In the genomic region with DNA sequence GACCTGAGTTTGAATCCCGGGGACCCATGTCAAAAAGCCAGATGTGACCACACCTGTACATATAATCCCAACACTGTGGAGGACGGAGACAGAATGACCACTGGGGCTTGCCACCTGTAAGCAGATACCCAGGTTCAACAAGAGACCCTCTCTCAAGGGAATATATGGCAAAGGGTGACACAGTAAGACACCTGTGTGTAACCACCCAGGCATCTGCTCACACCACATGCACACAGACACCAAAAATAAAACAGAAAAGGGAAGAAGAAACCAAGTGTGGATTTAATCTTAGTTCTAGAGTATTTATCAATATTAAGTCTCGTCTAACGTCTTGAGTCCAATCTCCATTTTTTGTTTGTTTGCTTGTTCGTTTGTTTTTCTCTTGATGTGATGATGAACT, we compare ENCODE assay signal across 23 mouse cellular contexts. TPM values are rescaled to one million over a fixed set of nuclear protein-coding genes. Genes with fewer than 3 reads are reported as not detected.
DNase-seq lines count a peak whose midpoint lies in the region; ATAC-seq and TF ChIP-seq lines count a peak whose summit lies in the region.
"Had no signal": no experiment of that assay in that cellular context is flagged by ENCODE, and none has a peak within 500 bp of the region (broad histone marks: within the 10 kb centered on the region; RNA-seq: fewer than 3 reads in every experiment).

No protein-coding gene starts in this region.

- WGBS in hindbrain, postnatal 0 days = 97% methylated on average over 5 of the region's 5 CpGs

- no peak for TF ChIP-seq RAD21 in CH12.LX (IDR thresholded peaks at IDR 0.05; ENCODE audit: low read depth, low read length)

- no peak overlapping the region for H3K4me2 ChIP-seq in CH12.LX (ENCODE audit: insufficient read depth, low read depth, poor library complexity, severe bottlenecking)
- H3K4me2 ChIP-seq in hindbrain, postnatal 0 days (ENCODE audit: low read depth, low read length) = no peak overlapping the region
- H3K4me2 ChIP-seq: embryonic facial prominence, embryonic 12.5 days; forebrain, embryonic 13.5 days; forebrain, embryonic 15.5 days had no signal

- H3K27ac ChIP-seq in CH12.LX (ENCODE audit: insufficient read depth, low read depth) = no peak overlapping the region
- no peak overlapping the region for H3K27ac ChIP-seq in hindbrain, postnatal 0 days
- H3K27ac ChIP-seq: embryonic facial prominence, embryonic 10.5 days; embryonic facial prominence, embryonic 12.5 days; forebrain, embryonic 13.5 days; forebrain, embryonic 15.5 days had no signal

- in situ Hi-C loops in CH12.LX (cut with MboI; ENCODE audit: low pct_ligation_motif_present, low pct_unique_long_range_greater_than_20kb, low sequenced_read_pairs) = no loop called here

- no peaks in the 10 kb centered on the region for H3K9me3 ChIP-seq in CH12.LX (replicated peaks; ENCODE audit: low read length)
- no peaks in the 10 kb centered on the region for H3K9me3 ChIP-seq in hindbrain, postnatal 0 days (ENCODE audit: low read length)
- H3K9me3 ChIP-seq: embryonic facial prominence, embryonic 10.5 days; embryonic facial prominence, embryonic 12.5 days; forebrain, embryonic 13.5 days; forebrain, embryonic 15.5 days had no signal

- H3K9ac ChIP-seq in CH12.LX (ENCODE audit: insufficient read depth, low read depth) = no peak overlapping the region
- no peak overlapping the region for H3K9ac ChIP-seq in hindbrain, postnatal 0 days (replicated peaks; ENCODE audit: low read length)
- H3K9ac ChIP-seq: embryonic facial prominence, embryonic 12.5 days; forebrain, embryonic 13.5 days; forebrain, embryonic 15.5 days; forebrain, postnatal 0 days had no signal

- dilution Hi-C loops in CH12.LX (cut with MboI; ENCODE audit: extremely low pct_ligation_motif_present, extremely low pct_unique_long_range_greater_than_20kb, low sequenced_read_pairs) = no loop called here

- ATAC-seq in hindbrain, postnatal 0 days = no peak
- ATAC-seq: CD4-positive, CD25-positive, alpha-beta regulatory T cell, adult 4 months; forebrain, embryonic 13.5 days; forebrain, embryonic 15.5 days; forebrain, postnatal 0 days had no signal

- TF ChIP-seq EP300 in CH12.LX (IDR thresholded peaks at IDR 0.05; ENCODE audit: low read length) = no peak

- H3K4me3 ChIP-seq in CH12.LX (replicated peaks in 1 of 3; ENCODE audit: low read depth in 2 of 3, low read length in 2 of 3, poor library complexity in 1 of 3) = no peak overlapping the region
- H3K4me3 ChIP-seq in hindbrain, postnatal 0 days (ENCODE audit: low read length) = no peak overlapping the region
- H3K4me3 ChIP-seq: embryonic facial prominence, embryonic 10.5 days; embryonic facial prominence, embryonic 12.5 days; forebrain, embryonic 13.5 days; forebrain, embryonic 15.5 days had no signal

- no peaks in the 10 kb centered on the region for H3K36me3 ChIP-seq in CH12.LX (replicated peaks in 1 of 2; ENCODE audit: control insufficient read depth in 1 of 2, insufficient read depth in 1 of 2, low read length in 1 of 2)
- no peaks in the 10 kb centered on the region for H3K36me3 ChIP-seq in splenic B cell, adult 2 months (ENCODE audit: control insufficient read depth, insufficient read depth, low read length, poor library complexity, severe bottlenecking)
- no peaks in the 10 kb centered on the region for H3K36me3 ChIP-seq in hindbrain, postnatal 0 days (ENCODE audit: insufficient read depth, low read length)
- H3K36me3 ChIP-seq: embryonic facial prominence, embryonic 10.5 days; embryonic facial prominence, embryonic 12.5 days; forebrain, embryonic 15.5 days had no signal

- no peak for TF ChIP-seq POLR2A in CH12.LX (IDR thresholded peaks at IDR 0.05; ENCODE audit: low read depth, low read length)

- no peak for TF ChIP-seq CTCF in CH12.LX (conservative IDR thresholded peaks at IDR 0.05 in 1 of 2, IDR thresholded peaks at IDR 0.05 in 1 of 2; ENCODE audit: low read depth in 2 of 2, low read length in 2 of 2)
- no peak for TF ChIP-seq CTCF in hindbrain, postnatal 0 days (IDR thresholded peaks at IDR 0.05; ENCODE audit: low read depth)

- H3K27me3 ChIP-seq in CH12.LX (replicated peaks) = peaks cover 21% of the 10 kb centered on the region
- H3K27me3 ChIP-seq in splenic B cell, adult 2 months (ENCODE audit: control insufficient read depth, insufficient read depth, low read length, poor library complexity, severe bottlenecking) = no peaks in the 10 kb centered on the region
- no peaks in the 10 kb centered on the region for H3K27me3 ChIP-seq in hindbrain, postnatal 0 days (ENCODE audit: insufficient read depth, low read length)

- DNase-seq in spleen, adult 18-20 months = peak; percentile 11 to 28
- DNase-seq in spleen, postnatal 4 days (ENCODE audit: low spot score in 2 of 2) = no peak
- DNase-seq in spleen, postnatal 36 days (ENCODE audit: low spot score in 2 of 2) = peak; percentile 60 to 68
- no peak for DNase-seq in spleen, postnatal 14 days (ENCODE audit: low spot score in 2 of 2)
- DNase-seq in CH12.LX (ENCODE audit: extremely low read depth) = no peak
- DNase-seq in splenic B cell, adult 2 months (ENCODE audit: low read depth, low spot score) = peak; percentile 65
- no peak for DNase-seq in kidney, adult 9 months
- no peak for DNase-seq in hindbrain, postnatal 0 days (ENCODE audit: low spot score)
- DNase-seq: adrenal gland, adult 2 months; adrenal gland, postnatal 10 days; adrenal gland, postnatal 25 days; cerebellum, adult 11-12 months; cerebellum, adult 2 months; cerebellum, adult 9-10 months; cerebellum, postnatal 10 days; cerebellum, postnatal 25 days; forebrain, postnatal 0 days had no signal

- peaks cover 5 to 37% of the 10 kb centered on the region in 2 experiments; a peak in 3 of 4 replicates for H3K4me1 ChIP-seq in CH12.LX (ENCODE audit: control insufficient read depth in 1 of 2, insufficient read depth in 2 of 2)
- H3K4me1 ChIP-seq in hindbrain, postnatal 0 days (ENCODE audit: insufficient read depth, low read length) = no peaks in the 10 kb centered on the region

- H3K79me2 ChIP-seq in CH12.LX (replicated peaks; ENCODE audit: control insufficient read depth, extremely low read depth, insufficient read depth, poor library complexity, severe bottlenecking) = no peaks in the 10 kb centered on the region

TF ChIP-seq in CH12.LX, 34 proteins besides CTCF, POLR2A, EP300 and RAD21:
- TF ChIP-seq TBP (conservative IDR thresholded peaks at IDR 0.05; ENCODE audit: low read depth, low read length) (no peak), ZMIZ1 (IDR thresholded peaks at IDR 0.05; ENCODE audit: low read depth, low read length) (no peak), MAFK (IDR thresholded peaks at IDR 0.05; ENCODE audit: insufficient replicate concordance, low read length) (no peak), BHLHE40 (IDR thresholded peaks at IDR 0.05; ENCODE audit: low read depth, low read length) (peak; percentile 23; the same call in 1 of the 2 replicates), GABPA (IDR thresholded peaks at IDR 0.05; ENCODE audit: insufficient replicate concordance, low read depth, low read length) (no peak), TCF12 (IDR thresholded peaks at IDR 0.05; ENCODE audit: low read depth, low read length) (0 out of 2 replicates have a peak, but pooled peaks have one; percentile 19)

RNA-seq across cellular contexts. Expression of a gene that starts 5.9 kb away (rescaled TPM):
- total RNA-seq in CH12.LX (2012; rRNA removed) = 0.08 and 0.17 TPM in 2 replicates
- total RNA-seq in CH12.LX (2014; rRNA removed) = not detected in 2 replicates
- polyA plus RNA-seq in CH12.LX (2012; ENCODE audit: insufficient read length, low read depth) = not detected in 2 replicates
- total RNA-seq in hindbrain, postnatal 0 days (2014; rRNA removed) = 29.8 and 43.1 TPM in 2 replicates
- 10.3 and 10.8 TPM in 2 replicates for polyA plus RNA-seq in hindbrain, postnatal 0 days (2015; fragmentation: Nextera tagmentation; extraction: Ambion mirVana)
- total RNA-seq: MEL had no signal

RNA-seq across cellular contexts. Expression of a gene that starts 28.2 kb away (rescaled TPM):
- 1.5 and 1.6 TPM in 2 replicates for total RNA-seq in CH12.LX (2012; rRNA removed)
- 0.95 and 1.0 TPM in 2 replicates for total RNA-seq in CH12.LX (2014; rRNA removed)
- polyA plus RNA-seq in CH12.LX (2012; ENCODE audit: insufficient read length, low read depth) = 1.6 TPM in 2 replicates
- 2.1 and 2.2 TPM in 2 replicates for total RNA-seq in hindbrain, postnatal 0 days (2014; rRNA removed)
- polyA plus RNA-seq in hindbrain, postnatal 0 days (2015; fragmentation: Nextera tagmentation; extraction: Ambion mirVana) = 0.60 and 0.61 TPM in 2 replicates

Comparison
In these comparisons a context has a peak if more than half of its experiments do, and no peak if none do; other contexts are left out.
1. DNase-seq: peak in spleen, adult 18-20 months (2 of 2), spleen, postnatal 36 days (2 of 2) and splenic B cell, adult 2 months (single experiment); none in spleen, postnatal 4 days (0 of 2), spleen, postnatal 14 days (0 of 2), CH12.LX (single experiment), kidney, adult 9 months (single experiment) and hindbrain, postnatal 0 days (single experiment).
2. RNA of a gene that starts 5.9 kb away (total RNA-seq): 29.8 to 43.1 TPM in hindbrain, postnatal 0 days; 0.08 to 0.17 TPM in CH12.LX; every median in the first group is over 10 times any median in the second.